Mouse (Mus musculus): ENCODE data around the gene Enthd1. TPM values are rescaled to one million over a fixed set of nuclear protein-coding genes. Genes with fewer than 3 reads are reported as not detected.
"Not testable (repeated sequence)": the region's sequence is repeated elsewhere in the genome, so short reads cannot be mapped to it uniquely, and the experiment has no call there.

The Enthd1 gene
- polyA plus RNA-seq, 1 experiment from 2014 or later, result not detected

GRCm38 (mm10) chr15:80517996-80518395 is 47.0 kb downstream of the Enthd1 start:
- H3K4me1 ChIP-seq (replicated peaks; ENCODE audit: control insufficient read depth, insufficient read depth, low read length), result peaks cover 10% of the 10 kb centered on the region
- no peak overlapping the region for H3K27ac ChIP-seq (ENCODE audit: low read depth, low read length)
- no peaks in the 10 kb centered on the region for H3K27me3 ChIP-seq (replicated peaks; ENCODE audit: control insufficient read depth, insufficient read depth, low read length)
- H3K4me3 ChIP-seq (ENCODE audit: low read depth, low read length), result no peak overlapping the region
- H3K4me2 ChIP-seq, result peak overlapping the region; percentile 41
- peak; percentile 83 for ATAC-seq (replicated peaks; ENCODE audit: low FRiP score)
- peak overlapping the region; percentile 37; the same call in 1 of the 2 replicates for H3K9ac ChIP-seq (ENCODE audit: low read depth, low read length)
- H3K36me3 ChIP-seq (ENCODE audit: control insufficient read depth, insufficient read depth, low read length), result no peaks in the 10 kb centered on the region
- whole genome bisulfite sequencing, result 17% methylated on average over 9 of the region's 9 CpGs
- H3K9me3 ChIP-seq (ENCODE audit: control insufficient read depth, low read length), result no peaks in the 10 kb centered on the region
- DNase-seq (ENCODE audit: low spot score), result peak; percentile 36

DNA sequence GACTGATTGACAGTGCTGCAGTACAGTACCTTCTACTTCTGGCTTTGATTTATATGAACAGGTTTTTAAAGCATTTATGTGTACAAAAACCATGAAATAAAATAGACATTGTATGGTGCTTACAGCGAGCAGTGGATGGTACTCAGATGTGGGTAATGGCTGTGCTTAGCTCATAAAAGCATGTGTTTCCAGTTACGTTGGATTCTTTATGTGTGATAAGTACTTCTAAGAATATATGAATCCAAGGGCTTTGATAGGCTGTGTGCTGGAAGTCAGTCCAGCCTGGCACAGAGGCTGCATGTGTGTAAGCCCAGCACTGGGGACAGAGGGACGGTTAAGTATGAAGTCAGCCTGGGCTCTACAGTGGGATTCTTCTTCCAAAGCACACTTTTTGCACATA is 48.4 kb downstream of the Enthd1 start:
- Histone ChIP-seq H3K9me3 (ENCODE audit: control insufficient read depth, low read length) (no peaks in the 10 kb centered on the region), H3K27me3 (replicated peaks; ENCODE audit: control insufficient read depth, insufficient read depth, low read length) (no peaks in the 10 kb centered on the region), H3K9ac (ENCODE audit: low read depth, low read length) (no peak overlapping the region), H3K4me1 (replicated peaks; ENCODE audit: control insufficient read depth, insufficient read depth, low read length) (peaks cover 10% of the 10 kb centered on the region), H3K36me3 (ENCODE audit: control insufficient read depth, insufficient read depth, low read length) (no peaks in the 10 kb centered on the region), H3K4me3 (ENCODE audit: low read depth, low read length) (no peak overlapping the region), H3K27ac (ENCODE audit: low read depth, low read length) (no peak overlapping the region), H3K4me2 (no peak overlapping the region)
- ATAC-seq (replicated peaks; ENCODE audit: low FRiP score) (no peak), DNase-seq (ENCODE audit: low spot score) (no peak)
- WGBS, result 76% methylated on average over 3 of the region's 3 CpGs

GRCm38 (mm10) chr15:80505086-80505485 is 59.9 kb downstream of the Enthd1 start:
- Histone ChIP-seq H3K9ac (ENCODE audit: low read depth, low read length) (no peak overlapping the region), H3K4me3 (ENCODE audit: low read depth, low read length) (no peak overlapping the region), H3K4me2 (no peak overlapping the region), H3K27ac (ENCODE audit: low read depth, low read length) (no peak overlapping the region), H3K36me3 (ENCODE audit: control insufficient read depth, insufficient read depth, low read length) (no peaks in the 10 kb centered on the region), H3K9me3 (ENCODE audit: control insufficient read depth, low read length) (no peaks in the 10 kb centered on the region), H3K27me3 (replicated peaks; ENCODE audit: control insufficient read depth, insufficient read depth, low read length) (no peaks in the 10 kb centered on the region), H3K4me1 (replicated peaks; ENCODE audit: control insufficient read depth, insufficient read depth, low read length) (no peaks in the 10 kb centered on the region)
- ATAC-seq (replicated peaks; ENCODE audit: low FRiP score), result no peak
- WGBS, result 41% methylated on average over 4 of the region's 4 CpGs
- no peak for DNase-seq (ENCODE audit: low spot score)

- ATAC-seq (replicated peaks; ENCODE audit: low FRiP score); H3K4me2 ChIP-seq: not testable (repeated sequence)
These were observed 61.8 kb downstream of the Enthd1 start for GRCm38 (mm10) chr15:80503155-80503554.

GRCm38 (mm10) chr15:80502741-80503140 is 62.2 kb downstream of the Enthd1 start:
- Histone ChIP-seq H3K27me3 (replicated peaks; ENCODE audit: control insufficient read depth, insufficient read depth, low read length) (no peaks in the 10 kb centered on the region), H3K4me2 (no peak overlapping the region), H3K9me3 (ENCODE audit: control insufficient read depth, low read length) (no peaks in the 10 kb centered on the region), H3K27ac (ENCODE audit: low read depth, low read length) (no peak overlapping the region), H3K36me3 (ENCODE audit: control insufficient read depth, insufficient read depth, low read length) (no peaks in the 10 kb centered on the region), H3K4me3 (ENCODE audit: low read depth, low read length) (no peak overlapping the region), H3K4me1 (replicated peaks; ENCODE audit: control insufficient read depth, insufficient read depth, low read length) (no peaks in the 10 kb centered on the region), H3K9ac (ENCODE audit: low read depth, low read length) (no peak overlapping the region)
- ATAC-seq (replicated peaks; ENCODE audit: low FRiP score) (no peak), DNase-seq (ENCODE audit: low spot score) (no peak)
- 82% methylated on average over 2 of the region's 2 CpGs for WGBS

More at GRCm38 (mm10) chr15:80503155-80503554, 61.8 kb downstream of the Enthd1 start:
- DNase-seq (ENCODE audit: low spot score); H3K9ac ChIP-seq (ENCODE audit: low read depth, low read length); H3K27me3 ChIP-seq (replicated peaks; ENCODE audit: control insufficient read depth, insufficient read depth, low read length); H3K36me3 ChIP-seq (ENCODE audit: control insufficient read depth, insufficient read depth, low read length); H3K9me3 ChIP-seq (ENCODE audit: control insufficient read depth, low read length); H3K4me1 ChIP-seq (replicated peaks; ENCODE audit: control insufficient read depth, insufficient read depth, low read length); H3K27ac ChIP-seq (ENCODE audit: low read depth, low read length); H3K4me3 ChIP-seq (ENCODE audit: low read depth, low read length): not testable (repeated sequence)
- WGBS, result 90% methylated on average over 4 of the region's 4 CpGs

DNA sequence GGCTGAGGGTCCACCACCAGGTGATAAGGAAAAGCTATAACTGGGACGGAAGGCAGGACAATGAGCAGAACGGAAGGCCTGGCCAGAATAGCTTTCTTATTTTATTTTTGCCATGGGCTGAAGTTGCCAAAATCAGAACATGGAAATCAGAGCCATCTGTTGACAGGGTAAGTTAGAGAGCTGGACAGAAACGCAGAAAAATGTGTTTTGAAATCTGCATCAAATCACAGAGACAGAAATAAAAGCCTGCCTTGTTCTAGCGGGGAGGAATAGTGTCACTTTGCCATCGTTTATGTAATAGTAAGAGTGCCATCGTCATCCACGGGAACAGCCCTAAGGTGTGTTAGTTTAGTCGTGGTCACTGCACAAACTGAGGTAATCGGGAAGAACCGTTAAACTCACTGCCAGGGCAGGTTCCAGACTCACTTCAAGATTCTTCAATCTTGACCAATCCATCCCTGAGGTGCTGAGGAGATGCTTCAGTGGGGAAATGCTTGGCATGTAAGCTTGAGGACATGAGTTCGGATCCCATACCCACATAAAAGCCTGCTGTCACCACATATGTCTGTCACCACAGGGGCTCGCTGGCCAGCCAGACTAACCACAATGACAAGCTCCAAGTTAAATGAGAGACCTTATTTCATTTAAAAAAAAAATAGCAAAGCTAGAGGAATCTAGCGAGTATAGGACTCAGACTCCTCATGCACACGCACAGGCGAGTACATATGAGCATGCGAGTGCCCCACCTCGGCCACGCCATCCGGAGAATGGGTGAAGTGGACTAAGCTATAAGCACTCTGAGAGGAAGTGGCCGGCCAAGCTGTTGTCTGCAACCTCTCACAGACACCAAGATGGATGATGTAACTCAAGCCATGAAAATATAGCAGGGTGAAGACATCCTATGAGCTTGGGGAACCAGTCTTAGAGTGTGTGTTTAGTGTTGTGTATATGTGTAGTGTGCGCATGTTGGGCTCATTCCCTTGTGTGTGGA is 63.6 kb downstream of the Enthd1 start:
- ATAC-seq (replicated peaks; ENCODE audit: low FRiP score) (no peak), DNase-seq (ENCODE audit: low spot score) (no peak)
- Histone ChIP-seq H3K4me2 (no peak overlapping the region), H3K9ac (ENCODE audit: low read depth, low read length) (no peak overlapping the region), H3K9me3 (ENCODE audit: control insufficient read depth, low read length) (no peaks in the 10 kb centered on the region), H3K4me1 (replicated peaks; ENCODE audit: control insufficient read depth, insufficient read depth, low read length) (no peaks in the 10 kb centered on the region), H3K27me3 (replicated peaks; ENCODE audit: control insufficient read depth, insufficient read depth, low read length) (no peaks in the 10 kb centered on the region), H3K36me3 (ENCODE audit: control insufficient read depth, insufficient read depth, low read length) (no peaks in the 10 kb centered on the region), H3K4me3 (ENCODE audit: low read depth, low read length) (no peak overlapping the region), H3K27ac (ENCODE audit: low read depth, low read length) (no peak overlapping the region)
- 77% methylated on average over 21 of the region's 21 CpGs for WGBS

DNA sequence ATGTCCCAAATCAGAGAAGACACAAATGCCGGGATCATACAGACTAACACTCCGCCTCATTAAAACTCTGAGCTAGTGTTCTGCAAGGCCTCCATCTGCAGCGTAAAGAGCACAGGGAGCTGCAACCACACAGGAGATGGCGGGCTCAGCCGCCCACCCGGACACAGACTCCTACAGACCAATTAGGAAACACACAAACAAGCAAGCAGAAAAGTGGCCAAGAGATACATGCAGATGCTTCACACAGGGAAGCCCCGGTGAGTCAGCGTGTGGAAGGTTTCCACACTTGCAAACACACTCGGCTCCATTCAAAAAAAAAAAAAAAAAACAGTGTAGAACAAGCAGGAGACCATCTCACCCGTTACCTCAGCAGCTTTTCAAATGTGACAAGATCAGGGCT is 64.5 kb downstream of the Enthd1 start:
- Histone ChIP-seq H3K9ac (ENCODE audit: low read depth, low read length) (no peak overlapping the region), H3K27me3 (replicated peaks; ENCODE audit: control insufficient read depth, insufficient read depth, low read length) (no peaks in the 10 kb centered on the region; the same call in 1 of the 2 replicates), H3K27ac (ENCODE audit: low read depth, low read length) (no peak overlapping the region), H3K4me2 (no peak overlapping the region), H3K36me3 (ENCODE audit: control insufficient read depth, insufficient read depth, low read length) (no peaks in the 10 kb centered on the region), H3K9me3 (ENCODE audit: control insufficient read depth, low read length) (no peaks in the 10 kb centered on the region), H3K4me1 (replicated peaks; ENCODE audit: control insufficient read depth, insufficient read depth, low read length) (no peaks in the 10 kb centered on the region; the same call in 1 of the 2 replicates), H3K4me3 (ENCODE audit: low read depth, low read length) (no peak overlapping the region)
- 79% methylated on average over 10 of the region's 10 CpGs for WGBS
- DNase-seq (ENCODE audit: low spot score), result no peak
- no peak for ATAC-seq (replicated peaks; ENCODE audit: low FRiP score)

DNA sequence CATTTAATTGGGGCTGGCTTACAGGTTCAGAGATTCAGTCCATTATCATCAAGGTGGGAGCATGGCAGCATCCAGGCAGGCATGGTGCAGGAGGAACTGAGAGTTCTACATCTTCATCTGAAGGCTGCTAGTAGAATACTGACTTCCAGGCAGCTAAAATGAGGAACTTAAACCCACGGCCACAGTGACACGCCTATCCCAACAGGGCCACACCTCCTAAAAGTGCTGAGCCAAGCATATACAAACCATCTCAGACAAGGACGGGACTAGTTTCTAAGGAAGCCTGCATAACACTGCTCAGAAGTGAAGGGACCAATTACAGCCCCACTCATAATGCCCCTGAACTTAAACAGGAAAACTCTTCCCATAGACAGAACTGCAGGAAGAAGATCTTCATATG is 67.2 kb downstream of the Enthd1 start:
- not testable (repeated sequence) for H3K4me2 ChIP-seq; H3K4me3 ChIP-seq (ENCODE audit: low read depth, low read length); H3K9me3 ChIP-seq (ENCODE audit: control insufficient read depth, low read length); DNase-seq (ENCODE audit: low spot score); H3K9ac ChIP-seq (ENCODE audit: low read depth, low read length); H3K36me3 ChIP-seq (ENCODE audit: control insufficient read depth, insufficient read depth, low read length); H3K4me1 ChIP-seq (replicated peaks; ENCODE audit: control insufficient read depth, insufficient read depth, low read length); H3K27ac ChIP-seq (ENCODE audit: low read depth, low read length); ATAC-seq (replicated peaks; ENCODE audit: low FRiP score)
- 52% methylated on average over 3 of the region's 3 CpGs for WGBS
- H3K27me3 ChIP-seq (replicated peaks; ENCODE audit: control insufficient read depth, insufficient read depth, low read length), result peaks cover 11% of the 10 kb centered on the region

DNA sequence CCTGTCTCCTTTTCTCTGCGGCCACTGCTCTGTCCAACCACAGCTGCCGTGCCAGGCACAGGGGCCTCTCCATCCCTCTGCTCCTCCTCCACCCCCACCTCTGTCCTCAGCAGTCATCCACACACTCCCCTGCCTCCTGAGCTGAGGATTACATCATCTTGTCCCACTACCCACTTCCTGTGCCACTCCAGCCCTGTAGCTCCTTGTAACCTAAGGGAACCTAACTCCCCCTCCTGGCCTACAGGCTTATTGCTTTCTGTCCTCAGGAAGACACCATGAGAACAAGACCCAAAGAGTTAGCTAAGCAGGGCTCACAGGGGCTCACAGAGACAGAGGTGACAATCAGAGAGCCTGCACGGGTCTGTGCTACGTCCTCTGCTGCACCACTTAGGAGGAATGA is 73.5 kb downstream of the Enthd1 start:
- H3K27ac ChIP-seq (ENCODE audit: low read depth, low read length), result no peak overlapping the region
- H3K4me1 ChIP-seq (replicated peaks; ENCODE audit: control insufficient read depth, insufficient read depth, low read length), result no peaks in the 10 kb centered on the region; the same call in none of the 2 replicates
- no peak overlapping the region for H3K9ac ChIP-seq (ENCODE audit: low read depth, low read length)
- no peak overlapping the region for H3K4me3 ChIP-seq (ENCODE audit: low read depth, low read length)
- peaks cover 11% of the 10 kb centered on the region for H3K27me3 ChIP-seq (replicated peaks; ENCODE audit: control insufficient read depth, insufficient read depth, low read length)
- no peaks in the 10 kb centered on the region for H3K36me3 ChIP-seq (ENCODE audit: control insufficient read depth, insufficient read depth, low read length)
- DNase-seq (ENCODE audit: low spot score) (no peak), ATAC-seq (replicated peaks; ENCODE audit: low FRiP score) (no peak)
- H3K4me2 ChIP-seq, result no peak overlapping the region
- no peaks in the 10 kb centered on the region for H3K9me3 ChIP-seq (ENCODE audit: control insufficient read depth, low read length)
- WGBS, result 60% methylated on average over 4 of the region's 4 CpGs

All from liver, embryonic 11.5 days (tissue).